Mouse (Mus musculus) embryo, embryonic 9.5 days (tissue): Measurements from ENCODE around the gene Plp2.

Source experiments
- DNase-seq: peaks from one replicate; pipeline ENCODE4 v3.0.0-alpha.2; 2017; ENCODE audit errors: extremely low spot score

Gene Plp2

DNA sequence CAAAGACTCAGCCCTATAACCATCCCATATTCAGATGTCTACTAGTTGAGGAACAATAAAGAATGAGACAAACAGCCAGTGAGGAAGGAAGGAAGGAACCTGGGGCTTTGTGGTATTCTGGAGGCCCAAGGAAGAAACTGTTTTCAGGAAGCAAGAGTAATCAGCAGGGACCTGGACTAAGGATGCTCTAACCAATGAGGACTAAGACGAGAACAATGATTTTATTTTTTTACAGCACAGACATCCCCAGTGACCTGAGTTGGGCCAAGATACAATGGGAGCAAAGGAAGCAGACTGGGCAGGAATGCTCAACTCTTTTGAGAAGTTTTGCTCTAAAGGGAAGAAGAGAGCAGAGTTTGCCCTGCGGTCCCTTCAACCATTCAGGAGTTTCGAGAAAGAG, 8.3 kb downstream of the Plp2 start:
- no peak for DNase-seq

DNA sequence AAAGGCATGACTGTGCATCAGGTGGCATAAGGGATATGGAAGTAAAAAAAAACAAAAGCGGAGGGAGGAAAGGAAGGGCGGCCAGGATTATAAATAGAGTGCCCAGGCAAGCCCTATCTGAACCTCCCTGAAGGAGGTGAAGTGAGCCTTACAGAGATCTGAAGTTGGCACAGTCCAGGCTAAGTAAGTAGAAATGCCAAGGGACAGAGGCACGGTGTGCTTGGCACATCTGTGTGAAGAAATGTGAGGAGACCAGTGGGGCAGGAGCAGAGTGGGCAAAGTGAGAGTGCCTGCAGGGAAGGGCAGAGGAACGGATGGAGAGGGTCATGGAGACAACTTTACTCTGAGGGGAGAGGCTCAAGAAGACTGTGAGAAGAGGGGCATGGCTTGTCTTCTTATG, 10.1 kb downstream of the Plp2 start:
- DNase-seq = no peak

DNA sequence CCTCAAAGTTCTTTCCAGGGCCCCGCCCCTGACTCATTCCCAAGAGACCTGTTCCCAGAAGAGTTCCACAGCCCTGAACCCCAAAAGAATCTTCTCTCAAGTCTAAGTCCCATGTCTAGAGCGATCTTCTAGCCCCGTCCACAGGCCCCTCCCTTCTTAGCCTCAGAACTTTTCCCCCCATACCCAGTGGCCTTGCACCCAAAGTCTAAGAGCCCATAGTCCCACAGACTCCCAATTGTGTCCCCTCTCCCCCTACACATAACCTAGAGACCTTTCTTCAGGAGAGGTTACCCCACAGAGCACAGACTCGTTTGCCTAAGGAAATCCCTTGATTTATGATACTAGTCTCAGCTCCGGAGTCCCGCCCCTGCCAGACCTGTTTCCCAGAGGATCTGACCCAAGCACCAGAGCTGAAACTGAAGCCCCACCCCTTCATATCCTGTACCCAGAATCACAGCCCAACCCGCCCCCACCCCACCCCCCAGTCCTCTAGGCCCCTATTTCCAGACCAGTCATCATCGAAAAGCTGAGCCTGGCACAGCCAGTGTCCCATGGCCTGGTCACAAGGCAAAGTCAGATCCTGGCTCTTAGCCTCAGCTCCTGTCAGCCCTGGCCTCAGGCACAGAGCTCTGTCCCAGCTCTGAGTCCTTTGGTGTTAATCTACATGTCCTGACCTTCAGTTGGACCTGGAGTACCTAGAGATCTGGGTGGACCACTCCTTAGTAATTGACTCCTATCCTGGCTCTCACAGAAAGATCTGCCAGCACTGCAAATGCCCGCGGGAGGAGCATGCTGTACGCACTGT, 12.2 kb downstream of the Plp2 start:
- no peak for DNase-seq

DNA sequence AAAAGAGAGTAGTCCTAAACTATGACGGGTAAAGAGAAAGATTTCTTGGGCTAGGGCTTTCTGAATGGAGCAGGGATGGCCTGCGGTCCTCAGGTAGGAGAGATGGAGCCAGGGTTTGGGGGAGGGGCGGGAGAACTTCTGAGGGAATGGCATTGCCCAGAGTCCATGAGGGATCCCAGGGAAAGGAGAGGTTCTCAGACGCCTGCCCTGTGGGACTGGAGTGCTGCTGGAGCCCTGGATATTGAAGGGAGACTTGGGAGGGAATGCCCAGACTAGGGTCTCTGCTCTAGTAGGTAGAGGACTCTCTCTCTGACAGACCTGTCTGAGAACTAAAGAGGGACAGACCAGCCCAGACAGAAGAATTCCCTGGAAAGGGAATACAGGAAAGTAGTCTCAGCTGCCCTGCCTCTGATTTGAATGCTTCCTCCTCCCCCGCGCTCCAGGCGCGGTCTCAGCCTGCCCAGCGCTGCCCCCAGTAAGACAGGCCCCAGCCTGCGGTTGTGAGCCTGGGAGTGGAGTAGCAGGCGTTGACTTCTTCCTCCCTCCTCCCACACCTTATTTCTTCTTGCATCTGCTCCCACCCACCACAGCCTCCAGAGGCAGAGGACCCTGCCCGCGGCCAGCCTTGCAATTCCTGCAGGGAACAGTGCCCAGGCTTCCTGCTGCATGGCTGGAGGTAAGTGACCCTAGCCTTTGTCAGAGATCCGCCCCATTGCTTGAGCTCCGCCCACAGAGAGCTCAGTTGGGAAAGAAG, 13.0 kb downstream of the Plp2 start:
- DNase-seq = peak; percentile 63

DNA sequence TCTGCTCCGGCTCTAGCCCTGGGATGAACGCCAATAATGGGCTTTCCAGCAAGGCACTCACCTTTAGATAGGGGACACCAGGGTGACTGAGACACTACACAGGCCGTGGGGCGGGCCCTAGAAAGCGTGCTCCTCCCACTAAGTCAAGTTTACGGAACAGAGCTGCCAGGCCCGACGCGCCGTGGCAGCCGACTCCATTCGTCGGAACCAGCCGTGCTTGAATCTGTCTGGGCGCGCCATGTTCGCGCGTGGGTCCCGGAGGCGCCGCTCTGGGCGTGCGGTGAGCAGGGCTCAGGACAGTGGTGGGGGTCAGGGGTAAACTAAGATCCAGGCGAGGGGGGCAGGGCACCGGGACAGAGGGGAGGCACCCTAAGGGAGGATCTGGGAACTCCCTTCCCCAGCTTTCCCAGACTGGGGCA, 14.0 kb downstream of the Plp2 start, which contains the start of gene Prickle3:
Gene Prickle3, plus strand, starts transcription at position 40 of the 419 bp plus-strand sequence.
- no peak for DNase-seq

DNA sequence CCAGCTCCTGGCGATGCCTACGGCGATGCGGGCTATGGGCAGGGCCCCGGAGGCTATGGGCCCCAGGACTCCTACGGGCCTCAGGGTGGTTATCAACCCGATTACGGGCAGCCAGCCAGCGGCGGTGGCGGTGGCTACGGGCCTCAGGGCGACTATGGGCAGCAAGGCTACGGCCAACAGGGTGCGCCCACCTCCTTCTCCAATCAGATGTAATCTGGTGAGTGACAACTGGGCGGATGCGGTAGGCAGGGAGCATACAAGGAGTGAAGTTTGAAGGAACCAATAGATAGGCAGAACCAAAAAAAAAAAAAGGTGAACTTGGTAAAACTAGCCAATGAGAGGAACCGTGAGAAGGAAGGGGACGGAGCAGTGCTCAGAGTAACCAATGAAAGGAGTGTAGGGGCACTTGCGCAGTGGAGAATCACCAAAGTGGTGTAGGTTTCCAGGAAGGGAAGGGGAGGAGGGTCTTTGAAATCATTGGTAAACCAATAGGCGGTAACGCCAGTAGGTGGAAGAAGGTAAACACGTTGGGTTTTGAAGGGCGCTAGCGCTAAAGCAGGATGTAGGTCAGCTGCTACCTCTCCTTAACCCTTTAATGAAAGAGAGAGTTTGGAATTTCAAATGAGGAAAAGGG, 22.4 kb downstream of the Plp2 start:
- DNase-seq = peak; percentile 77

DNA sequence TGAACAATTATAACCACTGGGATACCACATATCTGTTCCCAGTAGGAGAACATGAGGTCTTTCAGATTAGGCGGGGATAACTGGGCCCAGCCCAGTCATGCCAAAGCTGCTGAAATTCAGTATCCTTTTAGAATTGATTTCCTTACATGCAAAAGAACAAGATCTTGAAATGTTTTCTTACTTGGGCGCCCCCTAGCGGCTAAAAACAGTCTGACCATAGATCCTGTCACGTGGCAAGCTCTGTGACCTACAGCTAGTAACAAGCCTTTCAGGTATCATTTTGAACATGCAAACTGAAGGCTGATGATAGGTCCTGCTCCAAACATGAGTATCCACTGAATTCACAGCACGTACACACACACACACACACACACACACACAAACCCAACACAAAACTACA, 25.8 kb downstream of the Plp2 start:
- peak; percentile 60 for DNase-seq

DNA sequence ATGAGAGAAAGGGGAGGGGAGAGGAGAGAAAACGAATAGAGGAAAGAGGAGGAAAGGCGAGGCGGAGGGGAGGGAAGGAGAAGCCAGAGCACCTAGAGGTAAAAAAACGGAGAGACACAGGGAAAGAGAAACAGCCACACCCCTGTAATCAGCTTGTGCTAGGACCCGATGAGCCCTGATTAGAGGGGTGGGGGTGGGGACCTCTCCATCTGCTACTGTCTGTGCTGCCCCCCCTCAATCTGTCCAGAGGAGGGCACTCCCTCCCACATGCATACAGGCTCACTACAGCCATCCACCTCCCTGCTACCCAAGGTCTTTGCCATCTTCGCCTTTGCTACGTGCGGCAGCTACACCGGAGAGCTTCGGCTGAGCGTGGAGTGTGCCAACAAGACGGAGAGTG, 30.4 kb downstream of the Plp2 start:
- DNase-seq = no peak

DNA sequence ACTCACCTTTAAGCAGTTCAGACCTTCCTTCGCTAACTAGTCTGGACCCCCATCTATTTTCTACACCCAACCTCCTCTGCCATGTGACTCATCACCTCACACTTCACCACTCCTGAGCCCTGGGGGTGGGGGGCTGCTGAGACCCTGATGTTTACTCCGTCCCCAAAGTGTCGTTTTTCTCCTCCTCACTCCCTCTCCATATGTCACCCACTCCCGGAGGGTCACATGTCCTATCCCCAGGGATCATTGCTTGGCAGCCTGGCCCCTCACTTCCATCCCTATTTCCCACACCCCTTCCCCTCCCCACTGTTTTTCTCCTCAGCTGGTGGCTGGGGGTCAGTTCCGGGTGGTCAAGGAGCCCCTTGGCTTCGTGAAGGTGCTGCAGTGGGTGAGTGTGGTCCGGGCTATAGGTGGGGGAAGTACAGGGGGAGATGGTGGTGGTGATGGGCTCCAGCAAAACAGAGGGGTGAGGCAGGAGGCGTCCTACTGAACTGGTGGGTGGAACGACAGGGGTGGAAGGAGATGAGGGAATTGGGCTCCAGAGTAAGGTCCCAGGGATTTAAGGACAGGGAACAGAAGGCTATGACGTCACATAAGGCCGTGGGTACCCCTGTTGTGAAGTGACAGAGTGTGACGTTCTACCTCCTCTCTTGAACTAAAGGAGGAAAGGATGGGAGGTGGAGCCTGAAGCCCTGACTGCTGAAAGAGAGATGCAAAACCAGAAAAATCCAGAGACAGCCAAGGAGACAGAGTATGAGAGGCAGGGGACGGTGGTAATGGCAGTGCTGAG, 31.5 kb downstream of the Plp2 start:
- DNase-seq = no peak

DNA sequence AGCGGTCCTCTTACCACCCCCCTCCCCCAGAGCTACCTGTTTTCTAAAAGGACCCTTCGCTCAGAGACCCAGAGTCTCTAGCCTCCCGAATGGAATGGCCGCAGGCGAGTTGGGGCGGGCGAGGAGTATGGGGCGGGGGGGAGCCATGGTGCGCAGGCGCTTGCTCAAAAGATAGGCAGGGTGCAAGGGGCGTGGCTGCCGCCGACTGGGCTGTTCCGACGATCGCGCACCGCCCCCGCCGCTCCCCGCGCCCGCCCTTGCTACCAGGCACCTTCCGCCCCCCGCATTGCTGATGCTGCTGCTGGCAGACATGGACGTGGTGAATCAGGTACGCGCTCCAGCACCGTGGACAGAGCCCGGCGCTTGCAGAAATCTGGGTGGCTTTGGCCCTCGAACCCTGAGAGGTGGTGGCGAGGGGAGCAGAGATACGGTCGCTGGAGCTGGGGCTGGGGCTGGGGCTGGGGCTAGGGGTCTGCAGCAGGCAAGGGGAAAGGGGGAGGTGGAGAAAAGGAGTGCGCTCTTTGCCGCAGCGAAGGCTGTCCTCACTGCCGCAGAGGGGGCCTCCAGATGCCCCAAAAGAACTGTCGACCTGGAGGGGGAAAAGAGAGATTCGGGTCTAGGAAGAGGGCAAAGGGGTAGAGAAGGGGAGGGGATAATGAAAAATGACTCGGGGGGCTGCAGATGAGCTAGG, 32.6 kb downstream of the Plp2 start, which contains the start of gene Syp:
Gene Syp, plus strand, starts transcription at position 71 of the 691 bp plus-strand sequence.
- peak; percentile 89 for DNase-seq

DNA sequence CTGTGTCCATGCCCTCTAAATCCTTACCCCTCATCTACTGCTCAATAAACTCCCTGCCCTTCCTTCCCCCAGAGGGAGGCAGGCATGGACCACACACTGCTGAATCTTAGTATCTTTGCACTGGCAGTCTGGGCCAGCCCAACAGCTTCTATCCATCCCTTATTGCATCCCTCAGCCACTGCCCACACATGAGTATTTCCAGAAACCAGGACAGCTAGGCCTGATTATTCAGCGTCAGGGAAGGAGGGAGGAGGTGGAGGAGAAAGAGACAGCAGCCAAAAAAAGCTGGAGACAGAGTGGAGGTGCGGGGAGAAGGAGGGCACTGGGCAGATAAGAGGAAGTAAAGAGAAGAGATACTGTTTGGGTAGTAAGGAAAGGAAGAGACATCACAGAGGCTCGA, 36.1 kb downstream of the Plp2 start:
- no peak for DNase-seq

DNA sequence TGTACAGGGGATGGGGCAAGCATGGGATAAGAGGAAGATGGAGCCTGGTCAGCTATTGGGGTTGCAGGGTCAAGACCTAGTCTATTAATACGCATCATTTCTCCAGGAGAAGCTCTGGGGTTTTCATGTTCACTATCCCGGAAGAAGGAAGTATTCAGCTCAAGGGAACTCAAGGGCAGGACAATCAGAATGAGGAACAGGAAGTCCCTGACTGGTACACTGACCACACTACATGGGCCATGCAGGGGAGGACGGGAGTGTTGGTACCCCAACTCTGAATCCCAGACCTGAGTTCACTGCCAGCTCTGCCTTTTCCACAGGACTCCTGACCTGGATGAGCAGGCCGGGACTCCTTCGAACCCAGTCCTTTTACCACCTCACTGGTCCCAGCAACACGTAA, 38.6 kb downstream of the Plp2 start:
- DNase-seq = no peak
